Mouse (Mus musculus): ENCODE data around the gene Epm2aip1. TPM values are rescaled to one million over a fixed set of nuclear protein-coding genes. Genes with fewer than 3 reads are reported as not detected.

Epm2aip1 gene
- polyA plus RNA-seq (2012; rRNA removed), result 47.1 and 49.8 TPM in 2 replicates

GRCm38 (mm10) chr9:111271434-111272160 lies at the start of gene Epm2aip1, which contains the start of gene Mlh1:
Gene Epm2aip1, plus strand, starts transcription at chr9:111271929.
Gene Mlh1, minus strand, starts transcription at chr9:111271791.

GRCm38 (mm10) chr9:111311031-111311842 lies 39.5 kb downstream of the Epm2aip1 start, which contains the start of gene Trank1:
Gene Trank1, plus strand, starts transcription at chr9:111311739.

Other genes with a start within 250 kb of the Epm2aip1 start
- 0.99 and 1.00 TPM in 2 replicates for gene Ccrl2, start 214.4 kb upstream of the Epm2aip1 start, polyA plus RNA-seq (2012; rRNA removed)
- 47.7 and 50.7 TPM in 2 replicates for gene Lrrfip2, start 154.3 kb upstream of the Epm2aip1 start, polyA plus RNA-seq (2012; rRNA removed)
- 53.0 and 58.0 TPM in 2 replicates for gene Mlh1, start 138 bp upstream of the Epm2aip1 start, polyA plus RNA-seq (2012; rRNA removed)
- gene Trank1, start 39.8 kb downstream of the Epm2aip1 start, polyA plus RNA-seq (2012; rRNA removed), result 56.3 and 60.1 TPM in 2 replicates
- gene Dclk3, start 167.2 kb downstream of the Epm2aip1 start, polyA plus RNA-seq (2012; rRNA removed), result 3.6 and 3.7 TPM in 2 replicates